Mouse (Mus musculus) frontal cortex, postnatal 14 days (tissue): ENCODE data around the gene Tmem218.

Source experiments
- DNase-seq, 2 experiments: peaks; one replicate each; pipeline ENCODE4 v3.0.0; 2022; ENCODE audit warnings: low spot score in 2 of 2

Gene Tmem218

DNA sequence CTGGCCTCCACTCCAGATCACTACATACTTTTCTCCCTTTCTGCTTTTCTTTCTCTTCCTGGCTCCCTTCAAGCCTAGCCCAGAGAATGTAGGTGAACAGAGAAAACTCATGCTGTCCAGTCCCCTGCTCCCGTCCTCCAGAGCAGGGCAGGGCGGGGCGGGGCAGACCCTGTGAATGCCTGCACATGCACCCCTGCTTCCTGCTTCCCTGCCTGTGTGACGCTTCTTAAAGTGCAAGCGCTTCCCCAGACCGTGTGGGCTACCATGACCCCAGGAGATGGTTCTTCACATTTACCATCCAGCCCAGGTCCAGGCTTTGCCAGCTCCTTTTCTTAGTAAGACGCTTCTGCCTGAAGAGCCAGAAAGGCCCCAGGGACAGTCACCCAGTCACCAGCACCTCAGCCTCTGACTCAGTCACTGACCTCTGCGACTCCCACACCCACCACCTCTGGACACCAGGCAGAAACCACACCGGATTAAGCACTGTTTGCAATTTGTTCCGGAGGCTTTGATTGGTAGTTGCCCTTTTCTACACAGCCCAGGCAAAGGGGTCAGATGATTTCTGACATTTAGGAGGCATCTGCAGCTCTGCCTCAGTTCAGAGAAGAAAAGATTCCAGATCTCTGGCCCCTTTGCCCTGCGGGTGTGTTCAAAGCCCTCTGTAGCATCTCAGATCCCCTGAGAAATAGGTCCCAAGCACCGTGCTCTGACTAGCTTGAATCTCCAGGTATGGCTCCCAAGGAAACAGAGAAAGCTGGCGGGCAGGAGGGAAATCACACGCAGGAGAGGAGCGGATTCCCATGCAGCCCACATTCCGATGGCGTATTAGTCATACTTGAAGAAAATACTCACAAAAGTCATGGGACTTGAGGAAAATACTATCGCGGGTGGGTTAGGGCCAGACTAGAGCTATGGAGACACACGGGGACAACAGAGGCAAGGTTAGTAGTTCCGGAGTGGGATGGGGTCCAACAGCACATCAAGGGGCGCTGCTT is 24.5 kb downstream of the Tmem218 start:
- DNase-seq = no peak

DNA sequence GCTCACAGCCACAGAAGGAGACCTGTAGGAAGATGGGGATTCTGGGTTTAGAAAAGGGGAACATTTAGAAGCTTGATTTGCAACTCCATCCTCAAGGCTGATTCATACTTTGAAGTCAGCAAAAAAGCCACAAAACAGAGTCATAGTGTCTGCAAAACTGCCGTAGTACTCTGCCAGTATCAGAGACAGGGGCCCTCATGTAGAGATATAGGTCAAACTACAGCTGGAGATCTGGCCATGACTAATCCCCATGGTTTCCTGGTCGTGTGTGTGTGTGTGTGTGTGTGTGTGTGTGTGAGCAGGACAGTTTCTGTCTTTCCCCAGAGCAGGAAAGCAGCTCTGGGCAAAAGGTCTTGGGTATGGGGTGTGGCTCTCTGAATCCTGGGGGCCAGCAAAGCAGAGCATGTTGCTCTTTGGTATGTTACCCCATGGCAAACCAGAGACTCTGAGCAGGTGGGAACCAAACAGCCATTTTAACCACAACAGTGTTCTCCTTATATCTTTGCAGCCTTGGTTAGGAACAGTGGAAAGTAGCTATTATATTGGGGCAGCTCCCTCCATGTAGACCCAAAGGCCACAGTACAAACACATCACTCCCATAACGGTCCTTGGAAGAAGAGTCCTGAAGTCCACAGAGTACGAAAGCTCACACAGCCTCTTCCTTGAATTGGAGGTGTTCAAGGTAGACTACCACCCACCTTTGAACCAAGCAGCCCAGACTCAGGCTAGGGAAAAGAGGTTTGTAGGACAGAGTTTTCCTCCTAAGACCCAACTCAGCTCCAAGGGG is 28.1 kb downstream of the Tmem218 start:
- DNase-seq = no peak

DNA sequence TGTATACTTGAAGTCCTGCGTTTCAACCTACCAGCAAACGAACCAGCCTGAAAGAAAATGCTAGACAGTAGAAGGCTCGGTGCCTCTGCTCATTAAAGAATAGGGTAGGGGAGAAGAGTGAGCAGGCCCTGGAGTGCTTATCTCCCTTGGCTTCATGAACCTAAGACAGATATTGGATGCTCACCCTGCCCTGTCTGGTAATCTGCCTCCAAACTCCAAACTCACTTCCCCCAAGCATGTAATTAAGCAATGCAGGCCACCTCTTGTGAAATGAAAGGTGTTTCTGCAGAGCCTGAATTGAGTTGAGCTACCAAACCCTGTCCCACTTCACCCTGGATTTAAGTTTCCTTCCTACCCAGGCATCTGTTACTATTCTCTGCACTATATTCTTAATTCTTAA is 34.7 kb downstream of the Tmem218 start:
- no peak for DNase-seq

DNA sequence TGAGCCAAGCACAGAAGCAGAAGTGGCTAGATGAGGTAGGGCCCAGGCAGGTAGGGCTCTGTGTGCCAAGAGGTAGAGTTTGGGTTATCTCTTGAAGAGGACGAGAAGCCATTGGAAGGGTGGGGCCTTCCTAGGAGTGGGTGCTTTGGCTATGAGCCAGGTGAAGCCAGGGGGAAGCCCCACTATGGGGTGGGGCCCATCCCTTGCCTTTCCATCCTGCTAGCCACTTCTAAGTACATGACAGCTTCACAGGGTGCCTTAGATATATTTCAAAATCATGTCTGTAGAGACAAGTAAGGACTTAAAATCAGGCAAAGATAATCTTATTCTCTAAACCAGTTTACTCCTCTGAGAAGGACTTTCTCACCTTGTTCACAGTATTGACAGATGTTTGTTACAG is 36.6 kb downstream of the Tmem218 start:
- DNase-seq = no peak

DNA sequence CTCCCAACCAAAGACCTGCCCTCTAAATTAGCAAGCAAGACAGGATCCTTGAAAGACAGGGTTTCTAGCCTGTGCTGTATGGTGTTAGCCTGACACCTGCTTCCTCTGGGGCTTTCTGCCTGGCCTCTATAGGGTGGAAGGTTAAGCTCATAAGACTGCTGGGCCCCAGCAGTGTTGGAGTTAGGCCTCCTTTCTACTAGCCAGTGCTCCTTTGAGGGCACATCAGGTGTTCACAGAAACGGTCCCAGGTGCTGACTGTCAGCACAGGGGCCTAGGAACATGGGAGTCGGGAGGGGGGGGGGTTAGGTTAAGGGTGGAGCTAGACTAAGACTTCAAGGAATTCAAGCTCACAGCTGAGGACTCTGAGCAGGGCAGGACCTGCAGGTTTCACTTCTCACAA is 37.4 kb downstream of the Tmem218 start:
- no peak for DNase-seq

DNA sequence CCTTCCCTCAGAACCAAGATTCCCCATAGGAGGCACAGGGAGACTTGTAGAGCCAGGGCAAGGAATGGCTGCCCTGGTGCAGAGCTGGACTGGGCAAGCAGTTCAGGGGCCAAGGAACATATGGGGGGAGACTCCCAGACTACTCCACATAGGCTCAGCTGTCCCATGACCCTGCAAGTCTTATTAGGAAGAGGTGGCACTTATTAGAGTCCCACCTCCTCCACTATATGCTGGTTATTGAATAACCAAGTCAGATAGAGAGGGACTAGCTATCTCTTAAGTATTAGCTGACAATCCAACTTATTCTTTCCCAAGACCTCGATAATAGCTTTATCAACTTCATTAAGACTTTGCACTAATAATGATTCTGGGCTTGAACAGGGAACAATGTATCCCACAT is 37.8 kb downstream of the Tmem218 start:
- no peak for DNase-seq

DNA sequence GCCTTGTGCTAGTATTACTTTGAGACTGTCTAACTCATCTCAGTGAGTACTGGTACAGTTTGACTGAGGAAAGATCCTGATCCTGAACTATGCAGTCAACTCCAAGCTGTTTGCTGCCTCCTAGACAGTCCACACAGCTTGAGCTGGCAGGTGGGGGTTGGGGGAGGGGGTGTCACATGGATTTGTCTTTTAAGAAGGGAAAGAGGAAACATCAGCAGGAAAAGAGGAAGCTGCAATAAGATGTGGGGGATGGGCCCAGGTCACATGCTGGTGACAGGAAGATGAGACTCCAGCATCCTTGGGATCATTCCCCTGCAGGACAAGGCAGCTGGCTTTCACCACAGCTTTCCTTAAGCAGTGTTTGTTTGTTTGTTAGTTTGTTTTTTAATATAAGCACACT is 39.4 kb downstream of the Tmem218 start:
- peak in 1 of 2 experiments; percentile 26 for DNase-seq

DNA sequence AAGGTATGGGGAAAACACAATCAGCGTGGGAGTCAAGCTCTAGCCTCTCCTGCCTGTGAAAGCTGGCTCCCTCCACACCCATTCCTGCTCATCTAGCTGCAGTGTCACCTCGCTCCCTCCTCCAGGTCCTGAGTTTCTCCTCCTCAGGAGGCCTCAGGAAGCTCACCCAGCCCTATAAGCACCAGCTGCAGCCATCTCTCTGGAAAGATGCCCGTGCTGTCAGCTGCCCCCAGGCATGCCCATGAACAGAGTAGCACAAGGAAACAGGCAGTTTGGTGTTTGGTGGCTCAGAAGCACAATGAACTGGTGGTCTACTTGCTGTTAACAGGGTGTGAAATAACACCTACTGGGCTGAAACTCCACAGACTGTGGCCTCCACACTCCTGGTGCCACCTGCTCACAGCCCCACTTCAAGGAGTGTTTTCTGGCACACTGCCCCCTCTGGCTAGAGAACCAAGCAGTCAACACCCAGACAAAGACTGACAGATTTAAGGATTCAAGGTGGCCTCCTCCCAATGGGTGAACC is 40.4 kb downstream of the Tmem218 start:
- DNase-seq = no peak

DNA sequence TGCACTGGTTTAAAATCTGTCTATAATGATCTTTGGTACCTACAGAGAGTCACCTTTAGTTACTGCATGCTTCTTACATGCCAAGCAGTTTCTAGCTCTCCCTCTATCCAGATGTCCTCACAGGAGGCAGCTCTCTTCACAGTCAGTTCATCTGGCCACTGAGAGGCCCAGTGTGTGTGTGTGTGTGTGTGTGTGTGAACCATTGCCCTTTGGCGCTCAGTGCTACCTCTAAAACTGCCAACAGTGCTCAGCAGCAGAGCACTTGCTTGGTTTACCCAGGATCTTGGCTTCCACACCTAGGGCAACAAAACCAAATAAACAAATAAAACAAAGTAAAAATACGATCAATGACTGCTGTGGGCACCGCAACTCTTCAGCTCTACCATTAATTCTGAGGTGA is 42.0 kb downstream of the Tmem218 start:
- no peak for DNase-seq

DNA sequence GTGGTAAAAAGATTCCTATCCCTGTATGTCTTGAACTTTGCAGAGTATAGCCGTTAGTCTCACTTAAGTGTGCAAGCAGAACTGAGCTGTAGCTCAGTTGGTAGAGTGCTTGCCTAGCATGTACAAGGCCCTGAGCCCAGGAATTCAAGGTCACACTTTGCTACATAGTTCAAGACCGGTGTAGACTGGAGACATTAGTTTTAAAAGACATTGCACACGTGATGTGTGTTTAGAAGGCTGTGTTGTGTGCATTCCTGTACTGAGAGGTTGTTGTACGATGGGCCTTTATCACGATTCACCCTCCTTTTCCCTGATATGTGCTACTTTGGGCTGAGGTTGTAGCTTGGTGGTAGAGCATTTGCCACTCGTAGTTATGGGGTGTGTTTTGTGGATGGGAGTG is 42.6 kb downstream of the Tmem218 start:
- no peak for DNase-seq

DNA sequence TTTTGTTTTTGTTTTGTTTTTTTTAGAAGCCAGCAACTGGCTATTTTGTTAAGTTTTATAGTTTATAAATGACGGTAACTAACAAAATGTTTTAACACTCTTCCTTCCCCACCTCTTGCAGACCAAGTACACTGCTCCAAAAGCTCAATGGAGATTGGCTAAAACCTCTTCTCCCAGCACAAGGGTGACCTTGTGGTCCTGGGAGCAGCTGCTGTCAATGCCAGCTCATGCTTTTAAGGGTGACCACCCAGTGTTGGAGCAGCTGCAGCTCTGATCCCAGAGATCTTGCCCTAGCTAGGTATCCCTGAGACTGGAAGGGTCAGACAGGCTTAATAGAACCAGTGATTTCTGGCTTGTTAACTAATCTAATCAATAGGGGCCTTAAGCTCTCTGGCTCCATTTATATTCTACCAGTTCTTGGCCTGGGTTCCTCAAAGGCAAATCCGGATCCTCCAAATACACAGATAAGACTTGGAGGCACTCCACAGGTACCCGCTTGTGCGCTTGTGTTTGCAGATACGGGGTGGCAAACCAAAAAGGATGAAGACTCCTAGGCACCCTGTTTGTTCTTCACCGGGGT is 46.6 kb downstream of the Tmem218 start:
- DNase-seq = no peak

DNA sequence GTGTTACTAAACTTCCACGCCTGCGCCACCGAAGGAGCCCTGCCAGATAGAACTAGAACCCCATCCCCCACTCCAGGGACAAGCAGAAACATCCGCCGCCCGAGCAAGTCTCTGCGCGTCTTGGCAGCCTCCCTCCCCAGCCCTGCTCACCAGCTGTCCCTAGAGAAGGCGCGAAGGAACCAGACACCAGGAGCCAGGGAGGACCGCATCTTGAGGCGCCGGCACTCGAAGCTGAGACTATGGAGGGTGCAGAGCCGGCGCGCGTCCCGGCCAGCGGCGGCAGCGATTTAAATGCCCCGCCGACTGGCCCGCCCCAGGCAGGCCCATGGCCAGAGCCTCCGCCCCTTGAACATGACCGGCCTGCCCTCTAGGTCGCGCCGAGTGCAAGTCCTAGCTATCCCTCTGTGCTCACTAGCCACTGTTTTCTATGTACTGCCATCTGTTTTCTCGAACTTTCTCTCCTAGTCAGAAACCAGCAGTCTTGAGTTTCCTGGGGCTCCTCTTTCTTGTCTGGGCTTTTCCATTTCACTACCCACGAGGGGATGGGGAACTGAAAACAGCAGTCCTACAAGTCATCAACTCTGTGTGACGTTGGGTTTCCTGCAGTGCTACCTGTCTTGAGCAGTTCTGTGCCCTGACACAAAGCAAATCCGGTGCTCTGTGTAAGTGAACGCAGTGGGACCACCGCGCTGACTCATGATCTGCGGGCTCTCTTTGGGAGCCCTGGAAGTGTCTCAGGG is 47.3 kb downstream of the Tmem218 start, which contains the start of gene Slc37a2:
Gene Slc37a2, minus strand, starts transcription at position 590 of the 740 bp plus-strand sequence.
- peak; percentile 51 to 63 for DNase-seq

DNA sequence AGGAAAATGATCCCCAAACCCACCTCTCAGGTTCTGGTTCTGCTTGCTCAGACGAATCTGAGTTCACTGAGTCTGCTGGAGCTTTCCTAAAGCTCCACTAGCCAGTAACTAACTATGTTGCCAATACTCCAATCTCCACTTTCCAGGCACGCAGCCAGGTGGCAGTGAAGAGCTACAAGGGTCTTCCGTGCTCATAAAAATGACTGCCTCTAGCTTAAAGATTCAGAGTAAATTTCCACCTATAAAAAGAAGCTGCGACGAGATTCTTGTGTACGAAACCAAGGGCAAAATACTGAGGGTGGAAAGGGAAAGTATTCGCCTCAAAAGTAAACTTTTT is 47.8 kb downstream of the Tmem218 start:
- DNase-seq = peak in 1 of 2 experiments; percentile 62

DNA sequence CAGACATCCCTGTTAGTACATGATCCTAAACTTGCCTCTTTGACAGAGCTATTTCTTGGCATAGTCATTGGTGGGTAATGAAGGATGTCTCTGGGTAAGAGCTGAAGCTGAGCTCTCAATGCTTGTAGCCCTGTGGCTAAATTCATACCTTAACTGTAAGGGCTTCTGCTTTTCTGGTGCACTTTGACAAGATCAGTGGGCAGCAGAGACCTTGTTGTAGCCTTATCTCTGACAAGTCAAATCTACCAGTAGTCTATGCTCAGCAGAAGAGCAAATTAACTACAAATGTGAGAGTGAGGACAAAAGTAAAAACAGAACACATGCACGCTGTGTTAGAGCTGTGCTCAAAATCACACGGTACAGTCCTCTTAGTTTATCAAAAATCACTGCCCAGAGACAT is 58.6 kb downstream of the Tmem218 start:
- DNase-seq = no peak
